Mouse (Mus musculus) lung, embryonic 15.5 days (tissue): ENCODE data around the gene Tmprss11c. TPM values are rescaled to one million over a fixed set of nuclear protein-coding genes. Genes with fewer than 3 reads are reported as not detected.
"Not testable (repeated sequence)": the region's sequence is repeated elsewhere in the genome, so short reads cannot be mapped to it uniquely, and the experiment has no call there.

Experiments
- ATAC-seq: fragments of 200-750 bp; cut with Nextera tagmentation; 2 replicates; pipeline ENCODE4 v1.8.0; 2017; ENCODE audit warnings: moderate number of reproducible peaks, borderline replicate concordance; ENCODE audit not compliant: low FRiP score, low TSS enrichment; ENCODE audit errors: extremely low read depth
- H3K27ac ChIP-seq: fragments of 300-500 bp; sonication (generic); 2 replicates; pipeline ENCODE4 v1.5.1; 2015; ENCODE audit warnings: moderate library complexity, mild to moderate bottlenecking, inconsistent platforms
- H3K27me3 ChIP-seq: fragments of 300-500 bp; sonication (generic); 2 replicates; pipeline ENCODE4 v1.6.1; 2015; ENCODE audit warnings: inconsistent platforms
- H3K36me3 ChIP-seq: fragments of 300-500 bp; sonication (generic); 2 replicates; pipeline ENCODE4 v1.6.1; 2015; ENCODE audit warnings: inconsistent platforms
- H3K4me1 ChIP-seq: fragments of 300-500 bp; sonication (generic); 2 replicates; pipeline ENCODE4 v1.6.1; 2015; ENCODE audit warnings: inconsistent platforms
- H3K4me2 ChIP-seq: fragments of 300-500 bp; sonication (generic); 2 replicates; pipeline ENCODE4 v1.6.1; 2015; ENCODE audit warnings: inconsistent platforms, mild to moderate bottlenecking, moderate library complexity
- H3K4me3 ChIP-seq: fragments of 300-500 bp; sonication (generic); 2 replicates; pipeline ENCODE4 v1.5.1; 2015; ENCODE audit warnings: mild to moderate bottlenecking, inconsistent platforms
- H3K9ac ChIP-seq: fragments of 300-500 bp; sonication (generic); 2 replicates; pipeline ENCODE4 v1.6.1; 2015; ENCODE audit warnings: inconsistent platforms
- H3K9me3 ChIP-seq: fragments of 300-500 bp; sonication (generic); 2 replicates; pipeline ENCODE4 v1.6.1; 2016; ENCODE audit warnings: inconsistent platforms
- WGBS: fragments of 180-500 bp; shearing (Covaris S2); methylation state at CpG from one replicate; pipeline ENCODE4 v1.1.7; 2015; 5-methylcytosine and 5-hydroxymethylcytosine counted together
- polyA plus RNA-seq: library from polyadenylated mRNA; unstranded; fragments of >200 nt; fragmentation: Nextera tagmentation; extraction: Ambion mirVana; gene quantifications from 2 replicates; pipeline ENCODE4 v1.2.1, GENCODE M21; 2015

Gene Tmprss11c
- not detected in 2 replicates for polyA plus RNA-seq

GRCm38 (mm10) chr5:86289208-86289607 is at the start of gene Tmprss11c:
Gene Tmprss11c (minus strand): TSS chr5:86289308.
- Histone ChIP-seq H3K4me1 (no peaks in the 10 kb centered on the region), H3K9ac (no peak within 1 kb of the TSS), H3K36me3 (no peaks in the 10 kb centered on the region), H3K27ac (no peak within 1 kb of the TSS), H3K4me3 (no peak within 1 kb of the TSS), H3K9me3 (no peaks in the 10 kb centered on the region), H3K4me2 (no peak within 1 kb of the TSS), H3K27me3 (no peaks in the 10 kb centered on the region)
- WGBS: 63% methylated on average over 4 of the region's 4 CpGs
- no peak for ATAC-seq

GRCm38 (mm10) chr5:86318018-86318956 is 29.2 kb upstream of the Tmprss11c start:
- ATAC-seq, H3K9ac ChIP-seq, H3K4me1 ChIP-seq, H3K27ac ChIP-seq, H3K36me3 ChIP-seq, H3K27me3 ChIP-seq, H3K9me3 ChIP-seq: not testable (repeated sequence)
- Histone ChIP-seq H3K4me3 (peak overlapping the region; percentile 30), H3K4me2 (peak overlapping the region; percentile 42)
- WGBS: 45% methylated on average over 30 of the region's 30 CpGs

- Histone ChIP-seq H3K36me3 (no peaks in the 10 kb centered on the region), H3K27me3 (no peaks in the 10 kb centered on the region), H3K4me2 (no peak overlapping the region), H3K4me3 (no peak overlapping the region), H3K9me3 (no peaks in the 10 kb centered on the region), H3K4me1 (no peaks in the 10 kb centered on the region), H3K27ac (no peak overlapping the region), H3K9ac (no peak overlapping the region)
- WGBS: 48% methylated on average over 5 of the region's 5 CpGs
- no peak for ATAC-seq
These were observed 17.0 kb upstream of the Tmprss11c start for GRCm38 (mm10) chr5:86306116-86306515.

- WGBS: 80% methylated on average over 8 of the region's 8 CpGs
- Histone ChIP-seq H3K4me2 (no peak overlapping the region), H3K4me1 (no peaks in the 10 kb centered on the region), H3K9me3 (no peaks in the 10 kb centered on the region), H3K27ac (no peak overlapping the region), H3K36me3 (no peaks in the 10 kb centered on the region), H3K9ac (no peak overlapping the region), H3K4me3 (no peak overlapping the region), H3K27me3 (no peaks in the 10 kb centered on the region)
- no peak for ATAC-seq
These were observed 14.8 kb upstream of the Tmprss11c start for GRCm38 (mm10) chr5:86303877-86304276.

- Histone ChIP-seq H3K27ac (no peak overlapping the region), H3K9ac (no peak overlapping the region), H3K4me2 (no peak overlapping the region), H3K9me3 (no peaks in the 10 kb centered on the region), H3K36me3 (no peaks in the 10 kb centered on the region), H3K4me1 (no peaks in the 10 kb centered on the region), H3K27me3 (no peaks in the 10 kb centered on the region), H3K4me3 (no peak overlapping the region)
- WGBS: 87% methylated on average over 11 of the region's 11 CpGs
- no peak for ATAC-seq
These were observed 42.5 kb downstream of the Tmprss11c start for GRCm38 (mm10) chr5:86246559-86246958.

GRCm38 (mm10) chr5:86244880-86245279 is 44.2 kb downstream of the Tmprss11c start:
- Histone ChIP-seq H3K4me3 (no peak overlapping the region), H3K4me2 (no peak overlapping the region), H3K27ac (no peak overlapping the region), H3K9ac (no peak overlapping the region), H3K36me3 (no peaks in the 10 kb centered on the region), H3K9me3 (no peaks in the 10 kb centered on the region), H3K4me1 (no peaks in the 10 kb centered on the region), H3K27me3 (no peaks in the 10 kb centered on the region)
- WGBS: 55% methylated on average over 1 of the region's 1 CpGs
- no peak for ATAC-seq

GRCm38 (mm10) chr5:86244275-86244674 is 44.8 kb downstream of the Tmprss11c start:
- no peaks in the 10 kb centered on the region for H3K4me1 ChIP-seq
- H3K9me3 ChIP-seq: no peaks in the 10 kb centered on the region
- no peaks in the 10 kb centered on the region for H3K27me3 ChIP-seq
- H3K27ac ChIP-seq: no peak overlapping the region
- H3K36me3 ChIP-seq: no peaks in the 10 kb centered on the region
- 66% methylated on average over 3 of the region's 3 CpGs for WGBS
- ATAC-seq: no peak
- no peak overlapping the region for H3K4me2 ChIP-seq
- no peak overlapping the region for H3K4me3 ChIP-seq
- no peak overlapping the region for H3K9ac ChIP-seq

- no peaks in the 10 kb centered on the region for H3K9me3 ChIP-seq
- peak; percentile 83; the same call in 1 of the 2 replicates for ATAC-seq
- 58% methylated on average over 5 of the region's 5 CpGs for WGBS
These were observed 61.8 kb downstream of the Tmprss11c start for GRCm38 (mm10) chr5:86227156-86227853.

GRCm38 (mm10) chr5:86197801-86198200 is 91.3 kb downstream of the Tmprss11c start, which contains the start of gene Gnrhr:
Gene Gnrhr (minus strand): TSS chr5:86197901.
- Histone ChIP-seq H3K36me3 (no peaks in the 10 kb centered on the region), H3K9me3 (no peaks in the 10 kb centered on the region), H3K4me2 (no peak within 1 kb of the TSS), H3K4me3 (no peak within 1 kb of the TSS), H3K27ac (no peak within 1 kb of the TSS), H3K4me1 (no peaks in the 10 kb centered on the region), H3K27me3 (no peaks in the 10 kb centered on the region), H3K9ac (no peak within 1 kb of the TSS)
- ATAC-seq: no peak
- WGBS: 86% methylated on average over 10 of the region's 10 CpGs

More at GRCm38 (mm10) chr5:86227156-86227853, 61.8 kb downstream of the Tmprss11c start:
- no peak overlapping the region for H3K4me2 ChIP-seq
- no peaks in the 10 kb centered on the region for H3K4me1 ChIP-seq
- no peak overlapping the region for H3K9ac ChIP-seq
- H3K4me3 ChIP-seq: no peak overlapping the region
- no peaks in the 10 kb centered on the region for H3K36me3 ChIP-seq
- 0 out of 2 replicates have a peak overlapping the region, but pooled peaks have one; percentile 15 for H3K27ac ChIP-seq
- no peaks in the 10 kb centered on the region for H3K27me3 ChIP-seq

GRCm38 (mm10) chr5:86191356-86191755 is 97.8 kb downstream of the Tmprss11c start:
- WGBS: 15% methylated on average over 4 of the region's 4 CpGs
- no peaks in the 10 kb centered on the region for H3K36me3 ChIP-seq
- no peak for ATAC-seq

GRCm38 (mm10) chr5:86190770-86191169 is 98.3 kb downstream of the Tmprss11c start:
- H3K4me1 ChIP-seq: no peaks in the 10 kb centered on the region
- no peak overlapping the region for H3K4me3 ChIP-seq
- no peak overlapping the region for H3K27ac ChIP-seq
- H3K36me3 ChIP-seq: no peaks in the 10 kb centered on the region
- no peaks in the 10 kb centered on the region for H3K27me3 ChIP-seq
- ATAC-seq: no peak
- 22% methylated on average over 5 of the region's 5 CpGs for WGBS
- H3K9me3 ChIP-seq: no peaks in the 10 kb centered on the region
- H3K9ac ChIP-seq: no peak overlapping the region
- no peak overlapping the region for H3K4me2 ChIP-seq

More at GRCm38 (mm10) chr5:86191356-86191755, 97.8 kb downstream of the Tmprss11c start:
- Histone ChIP-seq H3K9me3 (no peaks in the 10 kb centered on the region), H3K27me3 (no peaks in the 10 kb centered on the region), H3K9ac (no peak overlapping the region), H3K4me2 (no peak overlapping the region), H3K4me1 (no peaks in the 10 kb centered on the region), H3K27ac (no peak overlapping the region), H3K4me3 (no peak overlapping the region)

GRCm38 (mm10) chr5:86190290-86190689 is 98.8 kb downstream of the Tmprss11c start:
- no peaks in the 10 kb centered on the region for H3K4me1 ChIP-seq
- 49% methylated on average over 15 of the region's 15 CpGs for WGBS
- H3K4me2 ChIP-seq: no peak overlapping the region
- H3K36me3 ChIP-seq: no peaks in the 10 kb centered on the region
- H3K9me3 ChIP-seq: no peaks in the 10 kb centered on the region
- H3K27ac ChIP-seq: no peak overlapping the region
- H3K27me3 ChIP-seq: no peaks in the 10 kb centered on the region
- no peak overlapping the region for H3K9ac ChIP-seq
- H3K4me3 ChIP-seq: no peak overlapping the region
- ATAC-seq: no peak
